Mouse (Mus musculus): ENCODE measurements around the gene Mblac2. TPM values are rescaled to one million over a fixed set of nuclear protein-coding genes. Genes with fewer than 3 reads are reported as not detected.
"Not testable (repeated sequence)": the region's sequence is repeated elsewhere in the genome, so short reads cannot be mapped to it uniquely, and the experiment has no call there.

The Mblac2 gene
- total RNA-seq (2015) (3.8 and 4.9 TPM in 2 replicates), total RNA-seq (2017) (2.3 and 4.1 TPM in 2 replicates)

- peak; percentile 76 for ATAC-seq (replicated peaks; ENCODE audit: poor library complexity)
Observed at GRCm38 (mm10) chr13:81710775-81711545, at the start of gene Mblac2, which contains the start of gene Polr3g. Mblac2 (plus strand) TSS chr13:81711341. Polr3g (minus strand) TSS chr13:81711013.

GRCm38 (mm10) chr13:81663566-81664330 is 47.4 kb upstream of the Mblac2 start:
- peak; percentile 46; the same call in 1 of the 2 replicates for ATAC-seq (replicated peaks; ENCODE audit: poor library complexity)

GRCm38 (mm10) chr13:81664331-81664698 is 46.8 kb upstream of the Mblac2 start:
- ATAC-seq (replicated peaks; ENCODE audit: poor library complexity), result no peak

GRCm38 (mm10) chr13:81667713-81668112 is 43.4 kb upstream of the Mblac2 start:
- no peak for ATAC-seq (replicated peaks; ENCODE audit: poor library complexity)

- no peak for ATAC-seq (replicated peaks; ENCODE audit: poor library complexity)
Observed at GRCm38 (mm10) chr13:81675333-81675732, 35.8 kb upstream of the Mblac2 start.

- ATAC-seq (replicated peaks; ENCODE audit: poor library complexity), result no peak
Observed at GRCm38 (mm10) chr13:81683107-81683506, 28.0 kb upstream of the Mblac2 start.

- no peak for ATAC-seq (replicated peaks; ENCODE audit: poor library complexity)
Observed at GRCm38 (mm10) chr13:81684258-81684657, 26.9 kb upstream of the Mblac2 start.

GRCm38 (mm10) chr13:81684884-81685283 is 26.3 kb upstream of the Mblac2 start:
- no peak for ATAC-seq (replicated peaks; ENCODE audit: poor library complexity)

GRCm38 (mm10) chr13:81689587-81689986 is 21.6 kb upstream of the Mblac2 start:
- no peak for ATAC-seq (replicated peaks; ENCODE audit: poor library complexity)

- ATAC-seq (replicated peaks; ENCODE audit: poor library complexity), result peak; percentile 90
Observed at GRCm38 (mm10) chr13:81690477-81690876, 20.7 kb upstream of the Mblac2 start.

- ATAC-seq (replicated peaks; ENCODE audit: poor library complexity), result peak; percentile 78
Observed at GRCm38 (mm10) chr13:81691606-81692005, 19.5 kb upstream of the Mblac2 start.

- no peak for ATAC-seq (replicated peaks; ENCODE audit: poor library complexity)
Observed at GRCm38 (mm10) chr13:81694446-81694845, 16.7 kb upstream of the Mblac2 start.

- ATAC-seq (replicated peaks; ENCODE audit: poor library complexity), result peak; percentile 74
Observed at GRCm38 (mm10) chr13:81703148-81703547, 8.0 kb upstream of the Mblac2 start.

GRCm38 (mm10) chr13:81703621-81704020 is 7.5 kb upstream of the Mblac2 start:
- ATAC-seq (replicated peaks; ENCODE audit: poor library complexity), result no peak

- no peak for ATAC-seq (replicated peaks; ENCODE audit: poor library complexity)
Observed at GRCm38 (mm10) chr13:81706311-81706710, 4.8 kb upstream of the Mblac2 start.

- ATAC-seq (replicated peaks; ENCODE audit: poor library complexity), result no peak
Observed at GRCm38 (mm10) chr13:81709805-81710204, 1.3 kb upstream of the Mblac2 start.

GRCm38 (mm10) chr13:81710266-81710665 is 875 bp upstream of the Mblac2 start:
- peak; percentile 20; the same call in 1 of the 2 replicates for ATAC-seq (replicated peaks; ENCODE audit: poor library complexity)

- ATAC-seq (replicated peaks; ENCODE audit: poor library complexity), result peak; percentile 14
Observed at GRCm38 (mm10) chr13:81711546-81712371, 618 bp downstream of the Mblac2 start.

- no peak for ATAC-seq (replicated peaks; ENCODE audit: poor library complexity)
Observed at GRCm38 (mm10) chr13:81713896-81714295, 2.8 kb downstream of the Mblac2 start.

- ATAC-seq (replicated peaks; ENCODE audit: poor library complexity), result not testable (repeated sequence)
Observed at GRCm38 (mm10) chr13:81728141-81728540, 17.0 kb downstream of the Mblac2 start.

GRCm38 (mm10) chr13:81729102-81729501 is 18.0 kb downstream of the Mblac2 start:
- ATAC-seq (replicated peaks; ENCODE audit: poor library complexity), result no peak
